Mouse (Mus musculus) lung, postnatal 10 days (tissue): ENCODE results near the gene Crhr1.

Experiments used
- DNase-seq: peaks from one replicate; pipeline ENCODE4 v3.0.0; 2021

Crhr1 gene

GRCm38 (mm10) chr11:104144930-104145329, 12.3 kb downstream of the Crhr1 start:
- DNase-seq: no peak

DNA sequence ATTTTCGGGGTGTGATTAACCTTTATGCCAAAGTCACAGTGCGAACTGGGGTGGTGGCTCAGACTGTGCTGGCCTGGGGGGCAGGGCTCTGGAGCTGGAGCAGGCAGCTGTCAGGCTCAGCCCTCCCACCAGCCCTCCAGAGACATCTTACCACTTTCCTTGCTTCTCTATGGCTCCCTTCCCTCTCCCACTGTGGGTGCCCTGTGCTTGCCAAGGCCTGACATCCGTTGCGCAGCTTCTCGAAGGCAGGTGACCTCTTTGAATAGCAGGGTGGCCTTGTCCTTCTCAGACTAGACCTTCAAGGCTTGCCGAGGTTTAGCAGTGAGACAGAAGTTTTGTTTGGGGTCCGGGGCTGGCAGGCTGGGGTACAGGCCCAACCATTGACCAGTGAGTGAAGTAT, 16.1 kb downstream of the Crhr1 start:
- no peak for DNase-seq

DNA sequence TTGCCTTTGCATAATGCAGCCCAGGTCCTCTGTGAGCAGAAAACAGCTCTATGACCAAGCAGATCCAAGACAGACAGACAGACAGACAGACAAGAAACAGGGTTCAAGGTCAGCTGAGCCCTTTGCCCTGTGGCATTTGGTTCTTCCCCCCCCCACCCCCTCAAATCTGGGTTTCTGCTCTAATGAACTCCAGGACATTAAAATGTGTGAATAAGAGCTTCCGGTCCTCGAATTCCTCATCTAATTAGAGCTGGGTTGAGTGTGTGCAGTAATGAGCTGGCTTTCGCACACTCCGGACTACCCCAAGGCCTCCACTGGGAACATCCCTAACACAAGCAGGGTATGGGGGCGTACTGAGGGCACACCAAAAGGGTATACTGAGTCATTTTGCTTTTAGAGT, 18.3 kb downstream of the Crhr1 start:
- no peak for DNase-seq

GRCm38 (mm10) chr11:104154332-104154731, 21.7 kb downstream of the Crhr1 start:
- DNase-seq: no peak

DNA sequence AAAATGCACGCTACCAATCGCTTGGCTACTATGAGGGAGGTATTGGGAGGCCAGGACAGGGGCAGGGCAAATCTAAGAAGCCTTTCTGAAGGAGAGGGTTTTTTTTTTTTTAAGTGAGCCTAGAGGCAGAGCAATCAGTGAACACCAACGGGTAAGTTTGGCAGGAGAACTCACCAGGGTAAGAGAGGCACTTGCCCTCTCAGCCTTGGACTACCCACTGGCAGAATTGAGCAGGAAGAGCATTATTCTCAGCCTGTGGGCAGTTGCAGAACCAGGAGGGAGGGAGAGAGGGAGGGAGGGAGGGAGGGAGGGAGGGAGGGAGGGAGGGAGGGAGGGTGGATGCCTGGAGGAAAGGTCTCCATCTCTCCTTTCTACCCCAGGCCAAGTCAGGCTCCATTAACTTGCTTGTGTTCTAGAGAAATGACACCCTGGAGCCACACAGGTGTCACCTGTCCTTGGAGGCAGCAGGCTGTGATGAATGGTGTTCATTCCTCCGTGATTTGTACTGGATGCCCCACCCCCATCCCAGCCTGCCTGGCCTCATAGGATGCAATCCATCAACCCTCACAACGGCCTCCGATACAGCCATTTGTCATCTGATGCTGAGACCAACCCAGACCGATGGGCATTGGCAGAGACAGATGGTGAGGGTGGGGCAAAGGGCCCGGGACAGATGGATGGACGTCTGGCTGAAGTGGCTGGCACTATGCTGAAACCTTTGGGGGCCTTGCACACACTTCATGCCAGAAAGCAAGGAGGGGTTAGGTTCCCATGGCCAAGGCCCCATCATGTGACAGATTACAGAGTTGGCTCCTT, 22.4 kb downstream of the Crhr1 start:
- no peak for DNase-seq

GRCm38 (mm10) chr11:104155899-104156298, 23.2 kb downstream of the Crhr1 start:
- DNase-seq: no peak

DNA sequence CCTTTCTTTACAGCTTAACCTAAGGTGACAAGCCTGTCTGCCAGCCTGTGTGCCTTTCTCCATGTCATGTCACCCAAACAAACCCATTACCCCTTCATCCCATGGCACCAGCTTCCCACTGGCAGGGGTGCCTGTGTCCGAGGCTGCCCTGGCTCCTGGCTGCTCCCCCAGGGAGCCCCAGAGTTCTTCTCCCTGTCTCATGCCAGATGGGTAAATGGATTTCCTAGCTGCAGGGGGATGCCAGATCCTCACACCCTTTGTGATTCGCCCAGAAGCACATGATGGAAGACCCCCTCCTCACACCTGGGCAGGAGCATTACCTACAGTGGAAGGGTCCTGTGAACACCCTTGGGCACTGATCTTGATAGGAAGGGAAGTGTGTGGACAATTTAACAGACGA, 23.7 kb downstream of the Crhr1 start:
- no peak for DNase-seq

DNA sequence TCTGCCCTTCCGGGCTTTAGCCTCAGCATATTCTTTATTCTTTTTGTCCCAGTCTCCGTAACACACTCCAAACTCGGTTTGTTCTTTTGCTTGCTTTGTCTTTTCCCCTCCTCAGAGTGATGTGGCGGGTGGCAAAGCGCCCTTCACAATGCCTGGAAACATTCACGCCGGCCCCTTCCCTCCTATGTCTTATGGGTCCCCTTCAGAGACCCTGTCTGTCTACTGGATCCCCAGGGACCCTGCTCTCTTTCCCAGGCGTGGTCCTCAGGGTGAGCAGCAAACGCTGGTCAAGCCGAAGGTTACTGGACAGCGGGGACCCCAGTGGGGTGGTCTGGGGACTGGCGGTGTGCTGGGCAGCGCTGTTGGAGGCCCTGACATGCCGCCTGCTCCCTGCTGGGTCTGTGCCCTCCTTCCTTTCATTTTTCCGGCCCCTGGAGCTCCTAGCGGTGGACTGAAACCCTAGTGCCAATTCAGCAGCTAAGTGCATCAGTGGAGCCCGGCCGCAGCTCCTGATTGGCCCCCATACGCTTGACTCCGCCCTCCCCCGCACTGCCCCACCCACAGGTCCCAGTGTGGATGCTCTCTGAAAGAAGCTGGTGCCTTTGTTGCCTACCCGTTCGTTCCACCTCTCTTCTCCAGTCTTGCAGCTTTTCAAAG, 25.1 kb downstream of the Crhr1 start:
- DNase-seq: peak; percentile 78

DNA sequence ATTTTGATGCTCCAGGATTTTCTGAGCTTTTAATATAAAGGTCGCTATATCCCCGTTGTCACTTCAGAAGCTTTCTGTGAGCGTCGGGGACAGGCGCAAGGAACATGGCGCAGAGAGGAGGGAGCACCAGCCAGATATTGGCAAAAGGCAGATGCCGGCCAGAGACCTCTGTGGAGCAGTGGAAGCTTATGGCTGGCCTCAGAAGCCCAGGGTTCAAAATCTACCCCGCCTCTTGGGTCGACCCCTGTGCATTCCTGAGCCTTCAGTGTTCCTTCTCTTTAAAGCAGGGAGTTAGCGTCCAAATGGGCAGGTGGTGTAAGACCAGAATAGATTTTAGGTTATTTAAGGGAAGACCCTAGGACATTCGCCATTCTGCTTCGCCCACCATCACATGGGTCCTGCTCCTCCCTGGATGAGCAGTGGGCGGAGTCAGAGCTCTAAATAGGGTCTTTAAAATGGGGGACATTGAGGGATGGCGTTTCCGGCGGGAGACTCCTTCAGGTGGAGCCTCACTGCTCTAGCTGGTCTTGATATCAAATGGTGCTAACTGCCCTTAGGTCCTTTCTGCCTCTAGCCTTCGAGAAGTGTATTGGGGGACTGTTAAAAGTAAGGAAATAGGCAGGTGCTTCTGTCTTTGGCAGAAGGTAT, 25.7 kb downstream of the Crhr1 start:
- no peak for DNase-seq

- DNase-seq: no peak
These were observed 27.2 kb downstream of the Crhr1 start for GRCm38 (mm10) chr11:104159769-104160272.

GRCm38 (mm10) chr11:104161153-104161552, 28.5 kb downstream of the Crhr1 start:
- DNase-seq: no peak

GRCm38 (mm10) chr11:104164257-104164656, 31.6 kb downstream of the Crhr1 start:
- no peak for DNase-seq

- DNase-seq: peak; percentile 70
These were observed 38.7 kb downstream of the Crhr1 start for GRCm38 (mm10) chr11:104171281-104171781.

- DNase-seq: no peak
These were observed 46.2 kb downstream of the Crhr1 start for GRCm38 (mm10) chr11:104178893-104179292.

DNA sequence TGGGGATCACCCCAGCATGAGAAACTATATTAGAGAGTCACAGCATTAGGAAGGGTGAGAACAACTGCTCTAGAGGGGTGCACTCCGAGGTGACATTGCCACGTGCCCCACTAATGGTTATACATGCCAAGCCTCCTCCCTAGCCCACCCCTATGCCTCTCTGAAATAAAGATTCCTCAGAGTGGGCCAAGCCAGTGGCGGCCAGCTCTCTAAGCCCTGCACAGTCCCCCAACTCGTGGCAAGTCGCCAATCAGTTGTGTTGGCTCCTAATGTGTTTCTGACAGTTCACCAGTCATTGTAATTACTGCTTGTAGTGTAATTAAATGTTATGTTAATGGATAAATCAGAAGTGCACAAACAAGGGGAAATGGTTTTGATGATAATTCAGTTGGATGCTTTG, 47.1 kb downstream of the Crhr1 start:
- no peak for DNase-seq

DNA sequence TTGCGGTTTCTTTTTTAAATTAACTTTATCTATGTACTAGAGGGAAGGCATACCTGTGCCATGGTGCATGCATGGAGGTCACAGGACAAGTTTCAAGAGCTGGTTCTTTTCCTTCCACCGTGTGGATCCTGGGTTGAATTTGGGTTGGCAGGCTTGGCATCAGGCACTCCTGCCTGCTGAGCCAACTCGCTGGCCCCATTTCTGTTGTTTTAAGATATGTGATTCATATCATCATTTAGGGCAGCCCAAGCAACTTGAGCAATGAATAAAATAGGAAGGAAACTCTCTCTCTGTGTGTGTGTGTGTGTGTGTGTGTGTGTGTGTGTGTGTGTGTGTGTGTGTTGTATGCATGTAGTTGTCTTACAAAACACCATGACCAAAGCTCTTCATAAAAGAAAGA, 49.5 kb downstream of the Crhr1 start:
- no peak for DNase-seq

DNA sequence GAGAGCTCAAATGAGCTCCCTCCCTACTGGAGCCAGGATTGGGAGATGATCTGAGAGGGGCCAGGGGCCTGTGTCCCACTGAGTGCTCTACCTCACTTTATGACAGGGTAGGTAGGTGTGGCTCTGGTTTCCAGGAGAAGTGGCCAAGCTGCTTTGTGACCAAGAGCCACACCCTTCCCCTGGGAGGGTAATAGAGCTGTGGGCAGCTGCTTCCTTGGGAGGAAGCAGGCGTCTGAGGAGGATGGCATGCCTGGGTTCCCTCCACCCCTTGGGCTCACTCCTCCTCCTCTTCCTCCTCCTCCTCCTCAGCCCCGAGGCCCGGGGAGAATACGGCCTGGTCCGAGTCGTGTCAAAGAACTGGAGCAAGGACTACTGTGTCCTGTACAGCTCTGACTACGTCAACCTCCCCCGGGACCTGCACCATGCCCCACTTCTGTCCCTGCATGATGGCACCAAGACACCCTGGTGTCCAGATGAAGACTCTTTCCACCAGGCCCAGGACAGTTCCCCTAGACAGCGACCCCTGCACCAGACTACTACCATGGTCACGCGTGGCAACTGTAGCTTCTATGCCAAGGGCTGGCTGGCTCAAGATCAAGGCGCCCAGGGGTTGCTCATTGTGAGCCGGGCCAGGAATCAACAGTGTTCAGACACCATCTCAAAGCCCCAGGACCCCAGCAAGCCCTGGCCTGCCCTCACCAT, 53.6 kb downstream of the Crhr1 start, which contains the start of gene Sppl2c:
TSS of gene Sppl2c (plus strand) at position 193 of the 702 bp plus-strand sequence.
- DNase-seq: no peak

DNA sequence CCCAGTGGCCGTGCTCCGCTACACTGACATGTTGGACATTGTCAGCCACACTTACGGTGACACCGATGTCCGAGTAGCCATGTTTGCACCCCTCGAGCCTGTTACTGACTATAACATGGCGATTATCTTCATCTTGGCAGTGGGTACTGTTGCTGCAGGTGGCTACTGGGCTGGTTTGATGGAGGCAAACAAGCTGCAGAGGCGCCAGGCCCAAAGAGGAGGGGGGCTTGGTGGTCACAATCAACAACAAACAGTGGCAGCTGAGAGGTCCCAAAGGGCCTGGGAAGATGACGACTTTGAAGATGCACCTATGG, 54.1 kb downstream of the Crhr1 start:
- no peak for DNase-seq

DNA sequence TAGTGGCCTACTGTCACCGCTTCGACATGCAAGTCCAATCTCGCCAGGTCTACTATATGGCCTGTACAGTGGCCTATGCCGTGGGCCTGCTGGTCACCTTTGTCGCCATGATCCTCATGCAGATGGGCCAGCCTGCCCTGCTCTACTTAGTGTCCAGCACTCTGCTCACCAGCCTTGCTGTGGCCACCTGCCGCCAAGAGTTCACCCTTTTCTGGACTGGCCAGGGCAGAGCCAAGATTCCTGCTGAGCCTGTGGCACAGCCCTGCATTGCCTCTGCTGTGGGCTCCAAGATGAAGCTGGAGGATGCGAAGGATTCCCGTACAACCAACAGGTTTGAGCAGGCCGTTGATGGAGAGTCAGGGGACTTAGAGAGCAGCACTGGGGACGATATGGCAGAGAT, 55.1 kb downstream of the Crhr1 start:
- DNase-seq: no peak

DNA sequence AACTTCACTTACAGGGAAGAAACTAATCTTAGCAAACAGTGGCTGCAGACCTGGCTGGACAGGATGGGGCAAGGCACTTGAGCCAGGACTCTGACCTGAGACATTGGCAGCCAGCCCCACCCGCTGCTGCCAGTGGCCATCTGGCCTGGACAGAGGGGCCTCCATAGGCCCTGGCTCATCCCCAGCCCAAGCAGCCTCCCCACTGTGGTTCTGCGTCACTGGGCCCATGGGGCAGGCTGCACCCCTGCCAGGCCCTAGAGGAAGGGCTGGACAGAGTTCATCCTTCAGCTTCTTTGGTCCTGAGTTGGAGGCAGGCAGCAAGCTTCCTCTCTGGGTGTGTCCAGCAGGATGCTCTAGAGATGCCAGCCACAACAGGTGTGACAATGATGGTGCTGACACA, 57.4 kb downstream of the Crhr1 start:
- no peak for DNase-seq

- DNase-seq: no peak
These were observed 62.7 kb downstream of the Crhr1 start for GRCm38 (mm10) chr11:104195382-104195781.

DNA sequence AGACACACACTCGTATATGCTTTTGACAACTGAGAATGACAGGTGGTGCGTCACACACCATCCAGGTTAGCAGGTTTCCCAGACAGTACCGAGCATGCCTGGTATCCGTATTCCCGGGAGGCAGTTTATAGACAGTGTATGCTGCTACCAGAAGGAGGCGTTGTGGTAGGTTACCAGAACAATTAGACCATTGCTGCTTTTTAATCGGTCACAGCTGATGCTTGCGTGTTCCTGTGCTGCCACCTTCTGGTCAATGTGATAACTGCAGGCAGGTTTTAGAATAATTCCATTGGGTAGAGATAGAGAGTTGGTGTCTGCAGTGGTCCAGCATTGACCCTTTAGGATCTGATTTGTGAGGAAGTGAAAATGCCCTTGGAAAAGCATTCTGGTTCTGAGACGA, 63.1 kb downstream of the Crhr1 start:
- peak; percentile 89 for DNase-seq

GRCm38 (mm10) chr11:104197861-104198260, 65.2 kb downstream of the Crhr1 start:
- DNase-seq: peak; percentile 63
